Mouse (Mus musculus) thymus, adult 2 months (tissue): ENCODE results near the gene Vps37c.

Experiments
- CTCF ChIP-seq: fragments of 200-500 bp; IDR thresholded peaks from 2 replicates; pipeline ENCODE4 v1.5.1; 2012; ENCODE audit warnings: mild to moderate bottlenecking, control low read depth, low read length, moderate library complexity, borderline replicate concordance; ENCODE audit not compliant: control insufficient read depth, poor library complexity, insufficient read depth; ENCODE audit errors: extremely low read depth
- POLR2A ChIP-seq: fragments of 200-500 bp; IDR thresholded peaks from 2 replicates; pipeline ENCODE4 v1.6.1; 2012; ENCODE audit warnings: mild to moderate bottlenecking, low read length, control low read depth, moderate library complexity; ENCODE audit not compliant: control insufficient read depth, poor library complexity, insufficient read depth; ENCODE audit errors: extremely low read depth

DNA sequence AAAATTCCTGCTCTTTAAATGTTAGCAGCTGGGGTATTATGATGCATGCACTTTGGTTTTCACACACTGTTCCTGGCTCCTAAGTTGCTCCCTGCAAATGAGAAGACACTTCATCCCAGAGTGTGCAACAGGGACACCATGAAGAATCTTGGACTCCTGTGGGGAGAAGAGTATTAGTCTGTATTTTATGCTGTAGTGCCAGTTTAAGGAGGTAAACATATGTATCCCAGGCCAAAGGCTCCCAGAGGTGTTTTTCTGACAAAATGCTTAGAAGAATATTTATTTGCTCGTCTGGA is 9.8 kb upstream of the Vps37c start:
- no peak for TF ChIP-seq POLR2A
- no peak for TF ChIP-seq CTCF
